8 mouse cellular contexts compared by ENCODE assay signal in the genomic region with DNA sequence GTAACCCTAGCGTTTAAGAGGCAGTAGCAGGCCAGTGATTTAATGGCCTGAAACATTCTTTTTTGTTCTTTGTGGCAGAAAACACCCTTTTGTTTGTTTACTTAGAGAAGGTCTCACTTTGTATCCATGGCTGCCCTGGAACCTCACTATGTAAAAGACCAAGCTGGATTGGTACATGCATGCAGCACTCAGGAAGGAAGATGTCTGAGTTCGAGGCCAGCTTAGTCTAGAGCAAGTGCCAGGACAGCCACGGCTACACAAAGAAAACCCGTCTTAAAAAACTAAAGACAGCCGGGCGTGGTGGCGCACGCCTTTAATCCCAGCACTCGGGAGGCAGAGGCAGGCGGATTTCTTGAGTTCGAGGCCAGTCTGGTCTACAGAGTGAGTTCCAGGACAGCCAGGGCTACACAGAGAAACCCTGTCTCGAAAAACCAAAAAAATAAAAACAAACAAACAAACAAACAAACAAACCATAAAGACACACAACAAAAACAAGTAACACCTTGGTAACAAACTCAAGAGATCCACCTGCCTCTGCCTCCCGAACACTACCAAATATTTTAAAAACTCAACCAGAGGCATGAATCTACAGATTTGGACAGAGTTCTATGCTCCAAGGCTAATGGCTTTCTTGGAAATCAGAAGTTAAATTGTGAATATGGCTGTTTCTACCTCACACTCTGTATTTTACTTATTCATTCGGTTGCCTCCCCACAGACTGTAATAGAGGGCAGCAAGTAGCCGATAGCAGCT. TPM values are rescaled to one million over a fixed set of nuclear protein-coding genes. Genes with fewer than 3 reads are reported as not detected.
DNase-seq lines count a peak whose midpoint lies in the region; ATAC-seq and TF ChIP-seq lines count a peak whose summit lies in the region.

No protein-coding gene starts in this region.

- ATAC-seq in neural tube, embryonic 12.5 days (ENCODE audit: low FRiP score, low read depth), result no peak

- no peaks in the 10 kb centered on the region for H3K9me3 ChIP-seq in neural tube, embryonic 12.5 days

- no peaks in the 10 kb centered on the region for H3K36me3 ChIP-seq in liver, adult 2 months (ENCODE audit: control insufficient read depth, insufficient read depth, low read length)
- H3K36me3 ChIP-seq in neural tube, embryonic 12.5 days, result no peaks in the 10 kb centered on the region

- H3K9ac ChIP-seq in liver, adult 2 months (ENCODE audit: low read depth, low read length), result peak overlapping the region; percentile 74
- peak overlapping the region; percentile 66 for H3K9ac ChIP-seq in neural tube, embryonic 12.5 days

- peaks cover 4% of the 10 kb centered on the region for H3K4me1 ChIP-seq in liver, adult 2 months (ENCODE audit: control insufficient read depth, insufficient read depth, low read length)
- peaks cover 8% of the 10 kb centered on the region; the same call in 1 of the 2 replicates for H3K4me1 ChIP-seq in brown adipose tissue, adult 24 weeks (ENCODE audit: control insufficient read depth, insufficient read depth, insufficient read length, low read length)
- H3K4me1 ChIP-seq in neural tube, embryonic 12.5 days, result peaks cover 10% of the 10 kb centered on the region

- H3K79me2 ChIP-seq in liver, adult 2 months (ENCODE audit: control insufficient read depth, insufficient read depth, low read length), result peaks cover 18% of the 10 kb centered on the region; the same call in 1 of the 2 replicates

- H3K4me2 ChIP-seq in neural tube, embryonic 12.5 days (replicated peaks), result peak overlapping the region; percentile 74

- peak overlapping the region; percentile 66 for H3K4me3 ChIP-seq in liver, adult 2 months (ENCODE audit: insufficient read depth, low read depth, low read length)
- peak overlapping the region; percentile 74 for H3K4me3 ChIP-seq in brown adipose tissue, adult 24 weeks (ENCODE audit: insufficient read depth, low read depth, low read length)
- H3K4me3 ChIP-seq in neural tube, embryonic 12.5 days, result peak overlapping the region; percentile 74

- 68% methylated on average over 15 of the region's 15 CpGs for WGBS in liver, adult 2 months
- 77% methylated on average over 15 of the region's 15 CpGs for WGBS in neural tube, embryonic 12.5 days

- no peak for DNase-seq in liver, adult 2 months (ENCODE audit: extremely low read depth, low read depth, low spot score)
- no peak for DNase-seq in liver
- peak; percentile 34 for DNase-seq in induced T-regulatory cell, adult 2 months (ENCODE audit: low read depth)
- no peak for DNase-seq in left cerebral cortex, postnatal 25 days (ENCODE audit: low spot score in 2 of 2)
- no peak for DNase-seq in urinary bladder, adult 2 months (ENCODE audit: low spot score)
- DNase-seq in urinary bladder, adult 18-20 months (ENCODE audit: low spot score in 2 of 2), result no peak

- H3K27me3 ChIP-seq in liver, adult 2 months (ENCODE audit: control insufficient read depth, insufficient read depth, low read length), result no peaks in the 10 kb centered on the region
- no peaks in the 10 kb centered on the region for H3K27me3 ChIP-seq in neural tube, embryonic 12.5 days (replicated peaks)

- no peak for TF ChIP-seq POLR2A in liver, adult 2 months (IDR thresholded peaks at IDR 0.05; ENCODE audit: extremely low read depth, insufficient read depth, low read length)

- no peak for TF ChIP-seq CTCF in liver, adult 2 months (IDR thresholded peaks at IDR 0.05; ENCODE audit: low read depth, low read length)

- intact Hi-C loops in left cerebral cortex, postnatal 25 days (cut with DNase I), result loop anchor here (5.0 kb wide), 1 partner anchor 302 kb away; a partner anchor contains a TSS

- peak overlapping the region; percentile 80 for H3K27ac ChIP-seq in liver, adult 2 months (replicated peaks; ENCODE audit: insufficient read depth, low read depth, low read length)
- peak overlapping the region; percentile 71 for H3K27ac ChIP-seq in brown adipose tissue, adult 24 weeks (replicated peaks; ENCODE audit: low read depth, low read length)
- H3K27ac ChIP-seq in neural tube, embryonic 12.5 days, result peak overlapping the region; percentile 87

RNA-seq across cellular contexts. Expression of a gene that starts 0.9 kb away (rescaled TPM):
- total RNA-seq in liver, adult 2 months (2014; rRNA removed), result 13.1 and 15.8 TPM in 2 replicates
- polyA plus RNA-seq in liver, adult 2 months (2012; rRNA removed), result 15.2 and 15.9 TPM in 2 replicates
- 24.3 and 26.2 TPM in 2 replicates for polyA plus RNA-seq in brown adipose tissue, adult 24 weeks (2012; ENCODE audit: insufficient read depth, insufficient read length, missing spikeins)
- polyA plus RNA-seq in neural tube, embryonic 12.5 days (2016; fragmentation: Nextera tagmentation; extraction: Ambion mirVana), result 178 and 186 TPM in 2 replicates
- 100 to 1,000 TPM; 117 to 118 TPM for total RNA-seq in left cerebral cortex, postnatal 25 days (2021)
- 56.6 and 63.0 TPM in 2 replicates for polyA plus RNA-seq in urinary bladder, adult 2 months (2012; rRNA removed)

RNA-seq across cellular contexts. Expression of a gene that starts 22.4 kb away (rescaled TPM):
- total RNA-seq in liver, adult 2 months (2014; rRNA removed), result 24.6 and 25.9 TPM in 2 replicates
- polyA plus RNA-seq in liver, adult 2 months (2012; rRNA removed), result 33.5 and 43.9 TPM in 2 replicates
- 12.7 and 14.6 TPM in 2 replicates for polyA plus RNA-seq in brown adipose tissue, adult 24 weeks (2012; ENCODE audit: insufficient read depth, insufficient read length, missing spikeins)
- polyA plus RNA-seq in neural tube, embryonic 12.5 days (2016; fragmentation: Nextera tagmentation; extraction: Ambion mirVana), result 22.0 and 22.1 TPM in 2 replicates
- 10 to 100 TPM; 18.1 to 19.4 TPM for total RNA-seq in left cerebral cortex, postnatal 25 days (2021)
- polyA plus RNA-seq in urinary bladder, adult 2 months (2012; rRNA removed), result 29.9 and 33.8 TPM in 2 replicates

RNA-seq across cellular contexts. Expression of a gene that starts 22.5 kb away (rescaled TPM):
- total RNA-seq in liver, adult 2 months (2014; rRNA removed), result 13.0 and 18.7 TPM in 2 replicates
- 26.7 TPM in 2 replicates for polyA plus RNA-seq in liver, adult 2 months (2012; rRNA removed)
- polyA plus RNA-seq in brown adipose tissue, adult 24 weeks (2012; ENCODE audit: insufficient read depth, insufficient read length, missing spikeins), result 30.3 and 31.1 TPM in 2 replicates
- polyA plus RNA-seq in neural tube, embryonic 12.5 days (2016; fragmentation: Nextera tagmentation; extraction: Ambion mirVana), result 58.2 and 62.4 TPM in 2 replicates
- 10 to 100 TPM; 45.5 to 48.2 TPM for total RNA-seq in left cerebral cortex, postnatal 25 days (2021)
- 30.5 and 32.5 TPM in 2 replicates for polyA plus RNA-seq in urinary bladder, adult 2 months (2012; rRNA removed)
